Mouse (Mus musculus) v-Abl transformed pro-B cells (cell line): Measurements from ENCODE around the gene Gm20441.

Source experiments
- in situ Hi-C, 2 experiments: fragments of 400-800 bp; cut with MboI; formaldehyde crosslinking; loops; one replicate each; pipeline ENCODE4 v1.15.1; 2025; ENCODE audit not compliant: unreplicated experiment in 2 of 2

Gene Gm20441

GRCm38 (mm10) chr10:75780769-75781578 is at the start of gene Gm20441, which contains the start of gene Gstt3:
Gm20441 (minus strand) TSS chr10:75780954.
Gstt3 (minus strand) TSS chr10:75781414.
- in situ Hi-C loops, result loop anchor here in 1 of 2 experiments (5.0 kb wide), 1 partner anchor 46 kb away; no protein-coding TSS in a partner anchor

GRCm38 (mm10) chr10:75830275-75830670 is 49.5 kb upstream of the Gm20441 start:
- in situ Hi-C loops, result loop anchor here in 1 of 2 experiments (5.0 kb wide), 1 partner anchor 63 kb away; no protein-coding TSS in a partner anchor

- in situ Hi-C loops, result loop anchor here (5.0 kb wide), 2 partner anchors 47 to 62 kb away; partner anchors contain the start of genes Gm20441 (in 1 of the 2) and Gstt3 (in 1 of the 2)
These were observed 48.9 kb upstream of the Gm20441 start for GRCm38 (mm10) chr10:75829529-75830274.

GRCm38 (mm10) chr10:75828500-75828931 is 47.8 kb upstream of the Gm20441 start:
- in situ Hi-C loops, result loop anchor here in 1 of 2 experiments (5.0 kb wide), 1 partner anchor 46 kb away; the partner anchor contains the start of genes Gm20441 and Gstt3

GRCm38 (mm10) chr10:75827668-75828360 is 47.1 kb upstream of the Gm20441 start:
- in situ Hi-C loops, result loop anchor here in 1 of 2 experiments (5.0 kb wide), 1 partner anchor 46 kb away; the partner anchor contains the start of genes Gm20441 and Gstt3

- in situ Hi-C loops, result no loop called here
These were observed 43.8 kb upstream of the Gm20441 start for GRCm38 (mm10) chr10:75824530-75824929.

GRCm38 (mm10) chr10:75823782-75824181 is 43.0 kb upstream of the Gm20441 start:
- in situ Hi-C loops, result no loop called here

GRCm38 (mm10) chr10:75822443-75822842 is 41.7 kb upstream of the Gm20441 start, which contains the start of gene Gstt4:
Gstt4 (minus strand) TSS chr10:75822543.
- in situ Hi-C loops, result no loop called here

- in situ Hi-C loops, result no loop called here
These were observed 39.1 kb upstream of the Gm20441 start for GRCm38 (mm10) chr10:75819882-75820281.

GRCm38 (mm10) chr10:75818641-75819040 is 37.9 kb upstream of the Gm20441 start:
- in situ Hi-C loops, result no loop called here

GRCm38 (mm10) chr10:75804217-75804616 is 23.5 kb upstream of the Gm20441 start:
- in situ Hi-C loops, result no loop called here

- in situ Hi-C loops, result no loop called here
These were observed 17.5 kb upstream of the Gm20441 start, which contains the start of gene Gstt1 for GRCm38 (mm10) chr10:75798176-75798696. Gstt1 (minus strand) TSS chr10:75798584.

- in situ Hi-C loops, result no loop called here
These were observed 16.9 kb upstream of the Gm20441 start for GRCm38 (mm10) chr10:75797619-75798175.

GRCm38 (mm10) chr10:75796731-75797516 is 16.2 kb upstream of the Gm20441 start:
- in situ Hi-C loops, result no loop called here

GRCm38 (mm10) chr10:75794880-75795279 is 14.1 kb upstream of the Gm20441 start:
- in situ Hi-C loops, result no loop called here

- in situ Hi-C loops, result no loop called here
These were observed 10.0 kb upstream of the Gm20441 start for GRCm38 (mm10) chr10:75790773-75791172.

- in situ Hi-C loops, result no loop called here
These were observed 9.1 kb upstream of the Gm20441 start for GRCm38 (mm10) chr10:75789841-75790240.

GRCm38 (mm10) chr10:75789081-75789735 is 8.5 kb upstream of the Gm20441 start:
- in situ Hi-C loops, result no loop called here
